Mouse (Mus musculus): ENCODE data around the gene Gm9913.

DNA sequence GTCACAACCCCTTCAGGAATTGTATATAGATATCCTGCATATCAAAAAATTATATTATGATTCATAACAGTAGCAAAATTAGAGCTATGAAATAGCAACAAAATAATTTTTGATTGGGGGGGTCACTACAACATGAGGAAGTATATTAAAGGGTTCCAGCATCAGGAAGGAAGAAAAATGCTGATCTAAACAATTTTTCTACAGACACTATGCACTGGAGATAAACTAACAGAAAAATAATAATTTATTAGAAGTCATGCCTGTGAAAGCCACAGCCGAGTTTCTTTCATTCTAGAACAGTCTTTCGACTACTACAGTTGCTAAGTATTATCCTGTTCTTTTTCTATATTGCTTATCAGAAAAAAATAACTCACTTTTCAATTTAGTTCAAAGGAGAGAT, 20.6 kb downstream of the Gm9913 start:
- TF ChIP-seq GATA1 (IDR thresholded peaks at IDR 0.05; ENCODE audit: low read length) (no peak), TAL1 (IDR thresholded peaks at IDR 0.05; ENCODE audit: low read length) (no peak)
